ENCODE assay signal across 18 mouse cellular contexts in the genomic region with DNA sequence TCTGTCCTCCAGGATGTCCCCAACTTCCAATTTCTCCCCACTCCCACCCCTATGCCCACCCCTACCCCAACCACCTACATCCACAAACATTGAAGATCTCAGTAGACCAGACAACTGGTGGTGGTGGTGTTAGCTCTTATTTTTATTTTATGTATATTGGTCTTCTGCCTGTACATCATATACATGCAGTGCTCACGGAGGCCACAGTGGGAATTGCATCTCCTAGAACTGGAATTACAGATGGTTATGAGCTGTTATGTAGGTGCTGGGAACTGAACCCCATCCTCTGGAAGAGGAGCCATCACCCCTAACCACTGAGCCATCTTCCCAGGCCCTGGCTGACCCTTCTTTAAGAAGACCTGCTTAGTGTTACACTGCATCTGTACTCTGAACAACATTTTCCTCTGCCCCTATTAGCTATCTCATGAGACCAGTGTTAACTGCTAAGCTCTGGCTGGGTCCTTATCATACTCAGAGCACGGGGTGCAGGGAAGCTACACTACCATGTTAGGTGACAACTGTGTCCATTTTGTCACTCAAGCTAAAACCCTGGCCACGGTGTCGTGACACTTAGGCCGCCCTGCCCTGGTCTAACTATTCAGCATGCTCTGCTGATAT. TPM values are rescaled to one million over a fixed set of nuclear protein-coding genes. Genes with fewer than 3 reads are reported as not detected.
A peak's percentile ranks its signal among the peaks of the same experiment; 100 is the strongest.
DNase-seq lines count a peak whose midpoint lies in the region; ATAC-seq and TF ChIP-seq lines count a peak whose summit lies in the region.
"Had no signal": no experiment of that assay in that cellular context is flagged by ENCODE, and none has a peak within 500 bp of the region (broad histone marks: within the 10 kb centered on the region; RNA-seq: fewer than 3 reads in every experiment).

No protein-coding gene starts in this region.

- DNase-seq in 3T3-L1 (ENCODE audit: low read depth, low spot score) (peak; percentile 21), MEL (ENCODE audit: low read depth, low spot score) (peak; percentile 79)
- no peak for DNase-seq in cerebellum, adult 8-10 months
- DNase-seq in thymus, postnatal 4 days: no peak
- no peak for DNase-seq in frontal cortex, postnatal 25 days (ENCODE audit: low spot score in 2 of 2)
- DNase-seq: cerebellum, adult 18-20 months; kidney, adult 11 months; kidney, postnatal 36 days; right cerebral cortex, adult 18-20 months; spleen, adult 18-20 months had no signal

- H3K9me3 ChIP-seq in MEL (replicated peaks; ENCODE audit: insufficient read depth, low read length): no peaks in the 10 kb centered on the region
- H3K9me3 ChIP-seq: forebrain, embryonic 12.5 days; heart, embryonic 15.5 days; hindbrain, embryonic 13.5 days; limb, embryonic 13.5 days; midbrain, embryonic 13.5 days had no signal

- TF ChIP-seq EP300 in MEL (IDR thresholded peaks at IDR 0.05; ENCODE audit: low read depth in 1 of 2, low read length in 2 of 2): peak; percentile 86 to 90

- peak overlapping the region; percentile 6; the same call in 1 of the 2 replicates for H3K27ac ChIP-seq in MEL (ENCODE audit: control insufficient read depth, low read depth, low read length)
- H3K27ac ChIP-seq: forebrain, embryonic 12.5 days; heart, embryonic 15.5 days; hindbrain, embryonic 13.5 days; limb, embryonic 13.5 days; midbrain, embryonic 13.5 days had no signal

- peaks cover 9 to 14% of the 10 kb centered on the region in 2 experiments for H3K4me1 ChIP-seq in MEL (ENCODE audit: control insufficient read depth in 1 of 2, insufficient read depth in 2 of 2, low read length in 2 of 2)
- H3K4me1 ChIP-seq: forebrain, embryonic 12.5 days; hindbrain, embryonic 13.5 days had no signal

- peak in 2 of 3 experiments; percentile 33 to 37; a peak in 3 of 6 replicates for TF ChIP-seq CTCF in MEL (IDR thresholded peaks at IDR 0.05 in 2 of 3, conservative IDR thresholded peaks at IDR 0.05 in 1 of 3; ENCODE audit: control insufficient read depth in 1 of 3, insufficient read depth in 1 of 3, low read depth in 2 of 3, low read length in 3 of 3, poor library complexity in 1 of 3, severe bottlenecking in 1 of 3)

- no peak overlapping the region for H3K9ac ChIP-seq in MEL (ENCODE audit: control insufficient read depth, low read depth, low read length, poor library complexity, severe bottlenecking)
- H3K9ac ChIP-seq: forebrain, embryonic 12.5 days; heart, embryonic 15.5 days; hindbrain, embryonic 13.5 days; limb, embryonic 13.5 days; midbrain, embryonic 13.5 days had no signal

- TF ChIP-seq POLR2A in MEL (IDR thresholded peaks at IDR 0.05; ENCODE audit: control insufficient read depth in 1 of 2, insufficient read depth in 1 of 2, low read depth in 1 of 2, low read length in 2 of 2, poor library complexity in 1 of 2): no peak

- H3K79me2 ChIP-seq in MEL (ENCODE audit: control insufficient read depth, insufficient read depth, low read length, poor library complexity): no peaks in the 10 kb centered on the region

- H3K36me3 ChIP-seq in MEL (ENCODE audit: control insufficient read depth in 1 of 2, insufficient read depth in 2 of 2, low read length in 2 of 2): peaks cover 0 to 10% of the 10 kb centered on the region in 2 experiments; a peak in 2 of 4 replicates
- H3K36me3 ChIP-seq: forebrain, embryonic 12.5 days; heart, embryonic 15.5 days; hindbrain, embryonic 13.5 days; limb, embryonic 13.5 days; midbrain, embryonic 13.5 days had no signal

- H3K27me3 ChIP-seq in MEL (ENCODE audit: control insufficient read depth in 1 of 2, insufficient read depth in 2 of 2, low read length in 2 of 2): no peaks in the 10 kb centered on the region

- 0 out of 2 replicates have a peak, but pooled peaks have one; percentile 4 for TF ChIP-seq RAD21 in MEL (IDR thresholded peaks at IDR 0.05; ENCODE audit: low read depth, low read length)

- no peak overlapping the region for H3K4me3 ChIP-seq in MEL (ENCODE audit: control insufficient read depth in 1 of 2, insufficient read depth in 1 of 2, low read depth in 2 of 2, low read length in 2 of 2)
- H3K4me3 ChIP-seq: forebrain, embryonic 12.5 days; heart, embryonic 15.5 days; hindbrain, embryonic 13.5 days; limb, embryonic 13.5 days; midbrain, embryonic 13.5 days had no signal

- peak; percentile 93 for ATAC-seq in erythroid progenitor cell, adult 5-6 weeks (replicated peaks; ENCODE audit: low FRiP score, poor library complexity, severe bottlenecking)
- peak; percentile 30; the same call in 1 of the 2 replicates for ATAC-seq in megakaryocyte, adult 5-6 weeks (ENCODE audit: poor library complexity, severe bottlenecking)
- ATAC-seq: activated CD4-positive, CD25-positive, alpha-beta regulatory T cell, adult 4 months; midbrain, embryonic 13.5 days had no signal

TF ChIP-seq in MEL, 35 proteins besides CTCF, POLR2A, EP300 and RAD21:
- 0 out of 2 replicates have a peak, but pooled peaks have one; percentile 22 for TF ChIP-seq BHLHE40 (IDR thresholded peaks at IDR 0.05; ENCODE audit: borderline replicate concordance, low read depth, low read length)
- peak; percentile 76 for TF ChIP-seq MYB (IDR thresholded peaks at IDR 0.05; ENCODE audit: low read depth, low read length)
- TF ChIP-seq TAL1 (IDR thresholded peaks at IDR 0.05; ENCODE audit: low read length): peak; percentile 71
- TF ChIP-seq TCF12 (IDR thresholded peaks at IDR 0.05; ENCODE audit: low read depth, low read length): peak; percentile 89
- peak; percentile 26; the same call in 1 of the 2 replicates for TF ChIP-seq SIN3A (IDR thresholded peaks at IDR 0.05; ENCODE audit: low read length)
- TF ChIP-seq GATA1 (IDR thresholded peaks at IDR 0.05; ENCODE audit: low read depth, low read length): peak; percentile 73
- TF ChIP-seq NELFE (IDR thresholded peaks at IDR 0.05; ENCODE audit: low read depth, low read length): no peak
- TF ChIP-seq MAX (IDR thresholded peaks at IDR 0.05; ENCODE audit: low read length): 0 out of 2 replicates have a peak, but pooled peaks have one; percentile 31
- no peak for TF ChIP-seq SMC3 (IDR thresholded peaks at IDR 0.05; ENCODE audit: low read depth, low read length)
- no peak for TF ChIP-seq CHD2 (IDR thresholded peaks at IDR 0.05; ENCODE audit: low read length)
- peak; percentile 19; the same call in 1 of the 2 replicates for TF ChIP-seq ETS1 (IDR thresholded peaks at IDR 0.05; ENCODE audit: low read depth, low read length)
- no peak for TF ChIP-seq GABPA (IDR thresholded peaks at IDR 0.05; ENCODE audit: low read depth, low read length)
- no peak for TF ChIP-seq RCOR1 (IDR thresholded peaks at IDR 0.05; ENCODE audit: low read depth, low read length)
- no peak for TF ChIP-seq MEF2A (IDR thresholded peaks at IDR 0.05; ENCODE audit: extremely low read depth, insufficient replicate concordance, low read depth, low read length, poor library complexity, severe bottlenecking)
- no peak for TF ChIP-seq ZKSCAN1 (IDR thresholded peaks at IDR 0.05; ENCODE audit: low read depth, low read length)

RNA-seq across cellular contexts. Expression of gene Plekhd1, which starts 6.2 kb away (rescaled TPM):
- total RNA-seq in MEL (2012; rRNA removed): not detected in 2 replicates
- under 1 TPM in 1 of 2 experiments, not detected in 1; 0.04 TPM for polyA plus RNA-seq in MEL (2012; ENCODE audit: insufficient read depth in 1 of 2, insufficient read length in 2 of 2, low read depth in 1 of 2, low replicate concordance in 2 of 2, missing spikeins in 1 of 2)
- total RNA-seq in erythroid progenitor cell, adult 5-6 weeks (2015; ENCODE audit: low replicate concordance): 0.42 TPM in 1 of 2 replicates, not detected in the other
- 2.8 TPM in 1 of 2 replicates, not detected in the other for total RNA-seq in erythroid progenitor cell, adult 5-6 weeks (2017; ENCODE audit: low replicate concordance)
- total RNA-seq in megakaryocyte, adult 5-6 weeks (2015): not detected in 2 replicates
- total RNA-seq in megakaryocyte, adult 5-6 weeks (2017): not detected in 2 replicates

RNA-seq across cellular contexts. Expression of gene Erh, which starts 54.5 kb away (rescaled TPM):
- 343 and 401 TPM in 2 replicates for total RNA-seq in MEL (2012; rRNA removed)
- polyA plus RNA-seq in MEL (2012; ENCODE audit: insufficient read depth in 1 of 2, insufficient read length in 2 of 2, low read depth in 1 of 2, low replicate concordance in 2 of 2, missing spikeins in 1 of 2): 100 to 1,000 TPM in 1 of 2 experiments, not detected in 1; 299 TPM
- total RNA-seq in erythroid progenitor cell, adult 5-6 weeks (2015; ENCODE audit: low replicate concordance): 23.9 and 28.1 TPM in 2 replicates
- 4.9 and 23.4 TPM in 2 replicates for total RNA-seq in erythroid progenitor cell, adult 5-6 weeks (2017; ENCODE audit: low replicate concordance)
- 33.8 and 57.1 TPM in 2 replicates for total RNA-seq in megakaryocyte, adult 5-6 weeks (2015)
- 25.1 and 30.3 TPM in 2 replicates for total RNA-seq in megakaryocyte, adult 5-6 weeks (2017)

RNA-seq across cellular contexts. Expression of gene Slc39a9, which starts 55.0 kb away (rescaled TPM):
- total RNA-seq in MEL (2012; rRNA removed): 12.3 and 13.1 TPM in 2 replicates
- polyA plus RNA-seq in MEL (2012; ENCODE audit: insufficient read depth in 1 of 2, insufficient read length in 2 of 2, low read depth in 1 of 2, low replicate concordance in 2 of 2, missing spikeins in 1 of 2): 10 to 100 TPM in 1 of 2 experiments, not detected in 1; 34.4 TPM
- total RNA-seq in erythroid progenitor cell, adult 5-6 weeks (2015; ENCODE audit: low replicate concordance): 20.1 and 22.0 TPM in 2 replicates
- total RNA-seq in erythroid progenitor cell, adult 5-6 weeks (2017; ENCODE audit: low replicate concordance): 11.2 and 20.5 TPM in 2 replicates
- 24.3 and 24.5 TPM in 2 replicates for total RNA-seq in megakaryocyte, adult 5-6 weeks (2015)
- 12.3 and 14.5 TPM in 2 replicates for total RNA-seq in megakaryocyte, adult 5-6 weeks (2017)

Comparison
In these comparisons a context has a peak if more than half of its experiments do, and no peak if none do; other contexts are left out.
1. DNase-seq: peak in 3T3-L1 (single experiment) and MEL (single experiment); none in cerebellum, adult 8-10 months (single experiment), thymus, postnatal 4 days (single experiment) and frontal cortex, postnatal 25 days (0 of 2).